Mouse (Mus musculus): ENCODE measurements around the gene Rgs16.

- TF ChIP-seq CTCF (IDR thresholded peaks at IDR 0.05; ENCODE audit: borderline replicate concordance, control insufficient read depth, extremely low read depth, insufficient read depth, low read length, poor library complexity) (no peak), POLR2A (IDR thresholded peaks at IDR 0.05; ENCODE audit: control insufficient read depth, extremely low read depth, insufficient read depth, low read length, poor library complexity) (no peak)
Measured at GRCm38 (mm10) chr1:153729806-153730205, 10.3 kb upstream of the Rgs16 start.
